Mouse (Mus musculus) ES-E14 (cell line): ENCODE measurements around the gene Gm7030.
"Not testable (repeated sequence)": the region's sequence is repeated elsewhere in the genome, so short reads cannot be mapped to it uniquely, and the experiment has no call there.

Source experiments
- HCFC1 ChIP-seq: IDR thresholded peaks from 2 replicates; pipeline ENCODE4 v1.6.1; 2012; ENCODE audit warnings: low read length, inconsistent platforms, borderline replicate concordance; ENCODE audit not compliant: insufficient read depth
- MAFK ChIP-seq: IDR thresholded peaks from 2 replicates; pipeline ENCODE4 v1.6.1; 2014; ENCODE audit warnings: mild to moderate bottlenecking, low read depth, low read length, inconsistent platforms; ENCODE audit not compliant: insufficient read depth
- ZNF384 ChIP-seq: IDR thresholded peaks from 2 replicates; pipeline ENCODE4 v1.6.1; 2012; ENCODE audit warnings: low read depth, low read length, inconsistent platforms

- not testable (repeated sequence) for TF ChIP-seq HCFC1, ZNF384, MAFK
Observed at GRCm38 (mm10) chr17:36166901-36167300, 37.7 kb upstream of the Gm7030 start.
